Mouse (Mus musculus) neural tube, embryonic 10.5 days (tissue): ENCODE data around the gene Pitpnb.
A peak's percentile ranks its signal among the peaks of the same experiment; 100 is the strongest.

Experiments
- DNase-seq: peaks from one replicate; pipeline ENCODE4 v3.0.0-alpha.2; 2017; ENCODE audit warnings: low spot score; ENCODE audit errors: extremely low spot score

The Pitpnb gene

GRCm38 (mm10) chr5:111420896-111421295 lies 90.3 kb downstream of the Pitpnb start:
- peak; percentile 46 for DNase-seq

GRCm38 (mm10) chr5:111421424-111421823 lies 90.9 kb downstream of the Pitpnb start:
- DNase-seq, result peak; percentile 45

- DNase-seq, result no peak
Measured at GRCm38 (mm10) chr5:111422058-111422800, 91.7 kb downstream of the Pitpnb start.

- DNase-seq, result no peak
Measured at GRCm38 (mm10) chr5:111423011-111423410, 92.4 kb downstream of the Pitpnb start.

GRCm38 (mm10) chr5:111423616-111424015 lies 93.1 kb downstream of the Pitpnb start:
- no peak for DNase-seq

- no peak for DNase-seq
Measured at GRCm38 (mm10) chr5:111425813-111426212, 95.2 kb downstream of the Pitpnb start.

- no peak for DNase-seq
Measured at GRCm38 (mm10) chr5:111426249-111426648, 95.7 kb downstream of the Pitpnb start.

- DNase-seq, result no peak
Measured at GRCm38 (mm10) chr5:111428882-111429281, 98.3 kb downstream of the Pitpnb start.

- no peak for DNase-seq
Measured at GRCm38 (mm10) chr5:111429726-111430125, 99.2 kb downstream of the Pitpnb start.

GRCm38 (mm10) chr5:111431007-111431730 lies 100.6 kb downstream of the Pitpnb start:
- DNase-seq, result no peak

- no peak for DNase-seq
Measured at GRCm38 (mm10) chr5:111432842-111433241, 102.3 kb downstream of the Pitpnb start.

- DNase-seq, result no peak
Measured at GRCm38 (mm10) chr5:111434342-111434842, 103.8 kb downstream of the Pitpnb start.

- DNase-seq, result no peak
Measured at GRCm38 (mm10) chr5:111436260-111436659, 105.7 kb downstream of the Pitpnb start.

- no peak for DNase-seq
Measured at GRCm38 (mm10) chr5:111437205-111437604, 106.6 kb downstream of the Pitpnb start.
